Mouse (Mus musculus): Measurements from ENCODE around the gene Hes1.
"Not testable (repeated sequence)": the region's sequence is repeated elsewhere in the genome, so short reads cannot be mapped to it uniquely, and the experiment has no call there.

Gene Hes1

GRCm38 (mm10) chr16:30069950-30070770 is 6.0 kb downstream of the Hes1 start:
- DNase-seq (ENCODE audit: low read depth in 2 of 2, low spot score in 2 of 2) = peak; percentile 28 to 35

- no peak for DNase-seq (ENCODE audit: low read depth in 2 of 2, low spot score in 2 of 2)
These were observed 6.6 kb downstream of the Hes1 start for GRCm38 (mm10) chr16:30070771-30071191.

- DNase-seq (ENCODE audit: low read depth in 2 of 2, low spot score in 2 of 2) = no peak
These were observed 9.1 kb downstream of the Hes1 start for GRCm38 (mm10) chr16:30073317-30073716.

GRCm38 (mm10) chr16:30081498-30081897 is 17.3 kb downstream of the Hes1 start:
- no peak for DNase-seq (ENCODE audit: low read depth in 2 of 2, low spot score in 2 of 2)

GRCm38 (mm10) chr16:30081980-30082379 is 17.8 kb downstream of the Hes1 start:
- no peak for DNase-seq (ENCODE audit: low read depth in 2 of 2, low spot score in 2 of 2)

- DNase-seq (ENCODE audit: low read depth in 2 of 2, low spot score in 2 of 2) = no peak
These were observed 18.8 kb downstream of the Hes1 start for GRCm38 (mm10) chr16:30082965-30083364.

- DNase-seq (ENCODE audit: low read depth in 2 of 2, low spot score in 2 of 2) = no peak
These were observed 19.4 kb downstream of the Hes1 start for GRCm38 (mm10) chr16:30083536-30083935.

GRCm38 (mm10) chr16:30088646-30089045 is 24.5 kb downstream of the Hes1 start:
- no peak for DNase-seq (ENCODE audit: low read depth in 2 of 2, low spot score in 2 of 2)

- no peak for DNase-seq (ENCODE audit: low read depth in 2 of 2, low spot score in 2 of 2)
These were observed 26.1 kb downstream of the Hes1 start for GRCm38 (mm10) chr16:30090200-30090865.

GRCm38 (mm10) chr16:30096050-30096449 is 31.9 kb downstream of the Hes1 start:
- DNase-seq (ENCODE audit: low read depth in 2 of 2, low spot score in 2 of 2) = no peak

- DNase-seq (ENCODE audit: low read depth in 2 of 2, low spot score in 2 of 2) = no peak
These were observed 32.3 kb downstream of the Hes1 start for GRCm38 (mm10) chr16:30096475-30096874.

GRCm38 (mm10) chr16:30099124-30099523 is 34.9 kb downstream of the Hes1 start:
- no peak for DNase-seq (ENCODE audit: low read depth in 2 of 2, low spot score in 2 of 2)

GRCm38 (mm10) chr16:30102149-30102915 is 38.1 kb downstream of the Hes1 start:
- DNase-seq (ENCODE audit: low read depth in 2 of 2, low spot score in 2 of 2) = no peak

- DNase-seq (ENCODE audit: low read depth in 2 of 2, low spot score in 2 of 2) = no peak
These were observed 38.8 kb downstream of the Hes1 start for GRCm38 (mm10) chr16:30102982-30103381.

GRCm38 (mm10) chr16:30103495-30103894 is 39.3 kb downstream of the Hes1 start:
- no peak for DNase-seq (ENCODE audit: low read depth in 2 of 2, low spot score in 2 of 2)

GRCm38 (mm10) chr16:30104363-30104762 is 40.2 kb downstream of the Hes1 start:
- no peak for DNase-seq (ENCODE audit: low read depth in 2 of 2, low spot score in 2 of 2)

- DNase-seq (ENCODE audit: low read depth in 2 of 2, low spot score in 2 of 2) = no peak
These were observed 41.3 kb downstream of the Hes1 start for GRCm38 (mm10) chr16:30105476-30105875.

GRCm38 (mm10) chr16:30108167-30108566 is 44.0 kb downstream of the Hes1 start:
- not testable (repeated sequence) for DNase-seq (ENCODE audit: low read depth in 2 of 2, low spot score in 2 of 2)

GRCm38 (mm10) chr16:30110466-30110865 is 46.3 kb downstream of the Hes1 start:
- no peak for DNase-seq (ENCODE audit: low read depth in 2 of 2, low spot score in 2 of 2)

- no peak for DNase-seq (ENCODE audit: low read depth in 2 of 2, low spot score in 2 of 2)
These were observed 46.9 kb downstream of the Hes1 start for GRCm38 (mm10) chr16:30111069-30111468.

GRCm38 (mm10) chr16:30111566-30111965 is 47.4 kb downstream of the Hes1 start:
- DNase-seq (ENCODE audit: low read depth in 2 of 2, low spot score in 2 of 2) = no peak

GRCm38 (mm10) chr16:30113170-30113569 is 49.0 kb downstream of the Hes1 start:
- DNase-seq (ENCODE audit: low read depth in 2 of 2, low spot score in 2 of 2) = no peak
